Mouse (Mus musculus) CH12F3 (cell line): ENCODE results near the gene Fktn.

ENCODE experiments used
- in situ Hi-C: fragments of 300-500 bp; cut with MboI; formaldehyde crosslinking; loops from 2 replicates; pipeline ENCODE4 v1.14.3; 2020; ENCODE audit warnings: low sequenced_read_pairs

The Fktn gene

DNA sequence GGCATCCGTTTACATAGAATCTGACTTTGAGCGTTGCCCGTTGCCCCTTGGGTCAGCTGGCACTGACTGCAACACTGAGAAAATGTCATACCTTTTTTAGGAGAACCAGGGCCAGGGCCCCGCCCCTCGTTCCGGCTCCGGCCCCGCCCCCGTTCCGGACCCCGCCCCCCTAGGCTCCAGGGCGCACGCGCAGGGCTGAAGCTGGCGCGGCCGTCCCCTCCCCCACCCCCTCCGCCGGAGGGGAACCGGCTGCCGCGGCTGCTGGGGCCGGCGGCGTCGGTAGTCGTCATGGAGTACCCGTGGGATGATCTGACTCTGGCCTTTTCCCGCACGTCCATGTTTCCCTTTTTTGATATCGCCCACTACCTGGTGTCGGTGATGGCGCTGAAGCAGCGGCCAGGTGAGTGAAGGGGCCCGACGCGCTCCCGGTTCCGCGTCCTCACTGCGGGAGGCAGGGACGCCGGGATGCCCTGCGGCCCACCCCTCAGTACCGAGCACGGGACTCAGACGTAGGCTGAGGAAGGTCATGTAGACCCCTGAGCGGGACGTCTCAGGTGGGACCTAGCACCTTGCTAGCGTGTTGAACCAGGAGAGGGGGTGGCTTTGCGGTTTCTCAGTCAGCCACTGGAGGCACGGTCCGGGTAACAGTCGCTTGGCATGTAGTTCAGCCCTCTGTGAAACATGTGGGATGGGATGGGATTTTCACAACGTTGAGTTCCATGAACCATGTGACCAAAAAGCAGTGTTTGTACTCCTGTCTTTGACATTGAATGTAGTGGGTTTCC lies 112.2 kb downstream of the Fktn start, which contains the start of gene Tmem38b:
TSS of gene Tmem38b (plus strand) at position 225 of the 785 bp plus-strand sequence.
- in situ Hi-C loops, result no loop called here

DNA sequence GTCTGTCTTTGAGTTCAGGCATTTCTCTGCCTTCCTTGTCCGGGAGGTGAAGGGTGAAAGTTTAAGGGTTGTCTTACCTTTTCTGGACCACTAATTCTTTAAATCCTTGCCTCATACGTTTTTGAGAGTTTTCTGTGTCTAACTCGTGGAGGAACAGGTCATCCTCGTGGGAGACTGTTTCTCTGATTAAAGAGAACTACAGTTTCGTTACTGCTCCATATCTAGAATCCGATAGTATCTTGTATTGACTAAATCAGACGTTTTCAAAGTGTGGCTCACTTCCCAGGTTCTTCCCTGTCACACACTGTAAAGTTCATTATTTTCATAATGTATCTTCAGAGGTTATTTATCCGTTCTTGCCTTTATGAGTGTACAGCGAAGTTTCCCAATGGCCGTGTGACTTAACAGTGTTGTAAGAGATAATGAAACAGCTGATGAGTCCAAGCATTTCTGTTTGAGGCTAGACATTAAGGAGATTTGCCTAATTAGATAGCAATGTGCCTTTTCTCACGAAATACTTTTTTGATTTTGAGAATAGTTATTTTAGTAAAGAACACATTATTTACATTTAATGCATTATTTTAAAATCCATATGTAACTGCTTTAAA lies 112.9 kb downstream of the Fktn start:
- in situ Hi-C loops, result no loop called here
